Mouse (Mus musculus): ENCODE results near the gene Mlana.

The Mlana gene

GRCm38 (mm10) chr19:29697245-29697874 is at the start of gene Mlana:
Gene Mlana (plus strand): TSS chr19:29697824.
- no peak for DNase-seq

DNA sequence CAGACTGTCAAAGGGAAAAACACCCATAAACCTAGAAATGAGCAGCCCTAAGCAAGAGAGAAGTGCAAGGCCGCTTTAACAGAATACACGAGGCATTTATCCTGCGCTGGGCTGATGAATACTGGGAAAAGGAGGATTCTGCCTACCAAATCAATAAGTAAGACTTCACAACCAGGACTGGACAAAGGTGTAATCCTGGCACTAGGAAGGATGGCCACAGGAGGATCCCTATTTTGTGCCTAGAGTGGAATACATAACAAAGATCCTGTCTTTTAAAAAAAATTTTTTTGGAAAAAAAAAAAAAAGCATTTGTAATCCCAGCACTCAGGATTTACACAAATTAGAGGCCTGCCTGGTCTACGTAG is 49.1 kb upstream of the Mlana start:
- DNase-seq: no peak

GRCm38 (mm10) chr19:29649683-29650082 is 47.9 kb upstream of the Mlana start:
- no peak for DNase-seq

- no peak for DNase-seq
Observed at GRCm38 (mm10) chr19:29653768-29654265, 43.8 kb upstream of the Mlana start.

DNA sequence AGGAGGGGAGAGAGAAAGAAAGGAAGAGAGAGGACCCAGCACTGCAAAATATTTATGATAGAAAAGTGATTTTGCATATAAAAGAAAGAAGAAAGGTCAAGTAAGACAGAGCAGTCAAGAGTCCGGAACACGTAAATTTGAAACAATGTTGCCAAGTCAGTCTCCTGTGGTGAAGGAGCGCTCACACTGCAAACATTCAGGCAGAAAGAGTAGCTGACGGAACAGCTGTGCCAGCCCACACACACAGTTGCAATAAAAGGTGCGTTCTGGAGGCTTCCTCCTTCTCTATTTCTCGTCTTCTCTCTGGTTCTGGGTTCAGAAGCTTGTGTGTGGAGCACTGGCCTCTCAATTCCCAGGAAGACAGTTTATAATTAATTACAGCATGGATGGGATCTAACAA is 42.5 kb upstream of the Mlana start:
- no peak for DNase-seq

DNA sequence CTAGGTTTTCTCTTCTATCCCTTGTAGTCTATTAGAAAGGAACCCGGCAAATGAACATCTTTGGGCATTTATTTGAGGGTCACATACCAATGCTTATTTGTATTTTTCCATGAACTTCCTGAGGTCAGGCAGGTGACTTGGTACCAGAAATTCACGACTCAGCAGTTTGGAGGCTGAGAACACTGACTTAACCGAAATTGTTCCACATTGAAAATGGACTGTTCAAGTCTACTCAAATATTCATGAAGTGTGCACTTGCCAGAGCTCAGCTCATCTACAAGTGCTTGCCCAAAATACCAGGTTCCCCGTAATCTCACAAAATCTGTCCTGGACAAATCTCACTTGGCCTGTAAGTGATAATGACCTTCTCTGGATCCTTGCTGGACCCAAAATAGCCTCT is 41.6 kb upstream of the Mlana start:
- no peak for DNase-seq

GRCm38 (mm10) chr19:29656620-29657019 is 41.0 kb upstream of the Mlana start:
- DNase-seq: no peak

DNA sequence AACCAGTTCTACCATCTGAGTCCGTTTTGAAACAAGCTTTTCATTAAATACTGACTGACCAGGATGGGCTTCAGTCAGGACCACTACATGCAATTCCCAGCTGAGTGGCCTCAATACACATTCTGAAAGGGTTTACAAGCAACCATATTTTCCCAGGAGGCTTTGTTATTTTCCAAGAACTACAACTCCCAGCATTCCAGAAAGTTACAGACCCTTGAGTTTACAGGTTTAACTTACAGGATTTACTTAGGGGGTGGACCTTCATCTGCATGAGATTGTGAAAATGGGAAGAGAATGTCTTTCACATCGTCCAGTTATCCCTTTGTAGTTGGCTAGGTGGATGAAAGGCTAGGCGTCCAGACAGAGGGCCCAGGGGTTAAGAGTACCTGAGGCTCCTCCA is 40.6 kb upstream of the Mlana start:
- no peak for DNase-seq

DNA sequence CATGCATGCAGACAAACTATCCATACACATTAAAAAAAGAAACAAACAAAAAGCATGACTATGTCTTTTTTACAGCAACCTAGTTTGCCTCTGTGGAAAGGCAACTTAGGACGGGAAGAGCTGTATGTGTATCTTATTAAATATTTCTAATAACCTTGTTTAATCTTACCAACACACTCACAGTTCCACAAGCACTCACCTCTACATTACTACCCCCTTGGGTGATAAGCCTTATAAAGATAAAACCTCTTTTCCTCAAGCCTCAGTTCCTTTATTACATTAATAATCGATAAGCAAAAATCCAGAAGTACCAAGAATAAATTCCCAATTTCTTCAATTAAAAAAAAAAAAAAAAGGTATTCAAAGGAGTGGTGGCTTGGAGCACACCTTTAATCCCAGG is 40.1 kb upstream of the Mlana start:
- DNase-seq: no peak

DNA sequence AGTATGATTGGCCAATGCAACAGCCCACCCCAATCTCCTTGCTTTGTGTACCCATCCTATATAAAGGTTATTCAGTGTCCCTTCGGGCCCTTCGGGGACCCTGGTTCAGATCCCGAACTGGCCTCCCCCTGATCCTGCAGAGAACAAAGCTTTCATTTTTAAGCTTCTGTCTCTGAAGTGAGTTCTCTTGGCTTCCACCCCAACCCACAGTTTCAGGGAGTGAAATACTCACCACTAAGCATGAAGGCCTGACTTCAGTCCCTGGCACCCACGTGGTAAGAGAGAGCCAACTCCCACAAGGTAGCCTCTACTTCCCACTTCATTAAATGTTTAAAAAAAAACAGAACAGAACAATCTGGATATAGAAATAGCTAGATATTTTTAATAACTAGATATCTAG is 38.8 kb upstream of the Mlana start:
- DNase-seq: no peak

DNA sequence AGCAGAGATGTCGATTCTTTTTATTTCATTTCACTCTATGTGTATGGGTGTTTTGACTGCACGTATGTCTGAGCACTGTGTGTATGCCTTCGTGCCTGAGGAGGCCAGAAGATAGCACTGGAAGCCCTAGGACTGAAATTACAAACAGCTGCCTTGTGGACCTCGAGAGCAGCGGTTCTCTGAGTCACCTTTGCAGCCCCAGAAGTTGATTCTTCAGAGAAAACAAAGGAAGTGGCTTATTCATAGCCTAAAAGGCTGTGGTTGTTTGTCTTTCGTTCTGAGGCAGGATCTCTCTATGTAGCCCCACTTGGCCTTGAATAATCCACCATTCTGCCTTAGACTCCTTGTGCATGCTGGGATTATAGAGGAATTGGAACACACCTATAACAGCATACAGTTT is 37.9 kb upstream of the Mlana start:
- DNase-seq: no peak

GRCm38 (mm10) chr19:29660835-29661764 is 36.5 kb upstream of the Mlana start:
- no peak for DNase-seq

DNA sequence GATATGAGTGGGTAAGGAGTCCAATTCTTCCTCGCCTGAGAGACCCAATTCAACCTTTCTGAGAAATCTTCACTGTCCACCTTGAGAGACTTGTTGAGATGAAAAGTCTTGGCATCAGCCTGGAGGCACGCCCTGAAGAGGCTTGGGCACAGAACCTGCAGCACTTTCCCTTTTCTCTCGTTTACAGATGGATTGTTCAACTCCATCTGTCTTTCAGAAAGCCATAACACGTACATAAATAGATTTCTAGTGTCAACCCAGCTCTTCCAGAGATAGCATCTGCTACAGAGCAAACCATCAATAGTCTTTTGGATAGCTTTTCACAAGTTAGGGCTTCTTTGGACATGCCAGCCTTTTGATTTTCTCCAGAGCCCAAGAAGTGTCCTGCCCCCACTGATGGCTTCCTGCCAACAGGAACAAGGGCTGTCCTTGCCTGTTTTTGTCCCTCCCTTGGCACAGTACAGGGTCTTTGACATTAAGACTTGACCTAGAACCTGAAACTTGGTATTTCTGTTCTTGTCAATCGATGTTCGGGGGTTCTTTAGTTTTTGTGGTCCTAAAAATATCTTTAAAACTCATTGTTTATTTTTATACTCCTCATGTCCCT is 35.5 kb upstream of the Mlana start:
- no peak for DNase-seq

- DNase-seq: no peak
Observed at GRCm38 (mm10) chr19:29663780-29664179, 33.8 kb upstream of the Mlana start.

DNA sequence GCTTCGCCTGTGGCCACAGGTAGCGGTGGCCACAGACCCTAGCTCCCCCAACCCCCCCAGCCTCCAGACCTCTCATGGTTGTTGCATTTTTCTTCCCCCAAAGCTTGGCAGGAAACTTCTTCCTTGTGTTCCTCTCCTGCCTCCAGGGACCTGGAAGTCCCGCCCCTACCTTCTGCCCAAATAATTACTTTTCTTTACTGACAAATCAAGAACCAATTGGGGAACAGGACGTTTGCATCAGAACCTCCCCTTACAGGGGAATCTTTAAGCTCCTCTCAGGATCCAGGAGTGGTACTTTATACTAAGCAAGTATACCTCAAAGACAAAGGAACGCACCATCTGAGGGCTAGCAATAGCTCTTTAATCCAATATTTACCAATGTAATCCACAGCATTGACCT is 32.7 kb upstream of the Mlana start:
- no peak for DNase-seq

DNA sequence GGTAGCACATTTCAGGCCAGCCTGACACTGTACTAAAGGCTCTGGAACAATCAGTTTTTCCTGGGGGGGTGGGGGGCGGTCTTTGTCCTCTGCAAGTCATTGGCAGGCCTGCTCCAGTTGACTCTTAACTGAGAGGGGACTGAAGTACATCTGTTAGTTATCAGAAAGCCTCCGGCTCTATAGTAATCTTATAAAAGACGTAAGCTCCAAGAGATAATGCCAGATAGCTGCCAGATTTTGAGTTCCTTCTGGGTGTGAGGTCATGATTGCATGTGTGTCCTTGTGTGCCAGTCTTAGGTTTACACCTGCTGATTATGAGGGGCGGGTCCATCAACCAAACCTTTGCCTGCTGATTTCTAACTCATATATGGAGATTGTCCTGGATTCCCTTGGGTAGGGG is 31.5 kb upstream of the Mlana start:
- DNase-seq: no peak

- DNase-seq: no peak
Observed at GRCm38 (mm10) chr19:29666965-29667594, 30.5 kb upstream of the Mlana start.

- no peak for DNase-seq
Observed at GRCm38 (mm10) chr19:29668135-29668534, 29.5 kb upstream of the Mlana start.

DNA sequence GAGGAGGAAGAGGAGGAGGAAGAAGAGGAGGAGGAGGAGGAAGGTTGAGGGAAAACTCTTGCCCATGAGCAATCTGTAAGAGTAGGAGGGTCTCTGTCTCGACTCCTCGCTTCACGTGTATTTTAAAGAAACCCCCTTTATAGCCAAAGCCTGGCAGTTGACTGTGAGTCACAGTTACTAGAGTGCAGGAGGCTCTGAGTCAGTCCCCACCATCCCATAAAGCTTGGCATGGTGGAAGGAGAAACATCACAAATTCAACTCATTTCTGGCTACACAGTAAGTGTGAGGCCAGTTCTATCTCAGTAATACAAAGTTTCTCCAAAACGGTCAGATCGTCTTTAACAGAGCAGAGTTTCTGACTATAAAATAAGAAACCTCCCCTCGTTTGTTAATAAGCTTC is 27.4 kb upstream of the Mlana start:
- no peak for DNase-seq

DNA sequence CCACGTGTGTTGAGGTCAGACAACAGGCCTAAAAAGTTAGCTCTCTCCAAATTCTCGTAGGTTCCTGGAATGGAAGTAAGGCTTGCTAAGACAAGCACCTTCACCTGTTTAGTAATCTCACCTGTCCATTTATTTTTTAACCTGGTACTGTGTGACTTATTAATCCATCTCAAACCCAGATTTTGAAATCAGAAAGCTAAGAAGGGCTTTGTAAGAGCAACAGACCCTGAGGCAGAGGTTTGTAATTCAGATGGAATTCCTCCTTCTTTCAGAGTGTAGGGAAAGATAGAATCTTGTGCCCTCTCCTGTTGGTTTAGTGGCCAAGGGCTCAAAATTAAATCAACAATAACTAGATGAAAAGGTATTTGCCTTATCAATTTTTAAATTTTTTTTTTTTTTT is 26.5 kb upstream of the Mlana start:
- no peak for DNase-seq

DNA sequence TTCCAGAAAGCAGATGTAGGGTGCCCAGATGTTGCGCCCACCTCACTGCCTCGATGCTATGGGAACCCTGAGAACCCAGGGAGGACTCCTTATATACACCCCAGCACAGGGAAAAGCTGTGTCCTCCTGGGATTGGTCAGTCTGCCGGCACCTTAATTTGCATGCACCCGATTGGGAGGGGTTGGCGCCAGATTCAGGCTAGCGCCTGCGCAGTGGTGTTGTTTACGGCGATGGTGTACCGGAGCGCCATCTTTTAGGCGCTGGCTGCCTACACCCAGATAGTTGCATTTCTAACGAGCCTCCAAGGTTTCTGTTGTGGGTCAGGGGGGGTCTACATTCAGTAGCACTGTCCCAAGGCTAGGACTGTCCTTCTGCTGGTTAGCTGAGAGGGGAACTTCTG is 25.0 kb upstream of the Mlana start:
- DNase-seq: no peak

- DNase-seq: no peak
Observed at GRCm38 (mm10) chr19:29674946-29675345, 22.7 kb upstream of the Mlana start.

DNA sequence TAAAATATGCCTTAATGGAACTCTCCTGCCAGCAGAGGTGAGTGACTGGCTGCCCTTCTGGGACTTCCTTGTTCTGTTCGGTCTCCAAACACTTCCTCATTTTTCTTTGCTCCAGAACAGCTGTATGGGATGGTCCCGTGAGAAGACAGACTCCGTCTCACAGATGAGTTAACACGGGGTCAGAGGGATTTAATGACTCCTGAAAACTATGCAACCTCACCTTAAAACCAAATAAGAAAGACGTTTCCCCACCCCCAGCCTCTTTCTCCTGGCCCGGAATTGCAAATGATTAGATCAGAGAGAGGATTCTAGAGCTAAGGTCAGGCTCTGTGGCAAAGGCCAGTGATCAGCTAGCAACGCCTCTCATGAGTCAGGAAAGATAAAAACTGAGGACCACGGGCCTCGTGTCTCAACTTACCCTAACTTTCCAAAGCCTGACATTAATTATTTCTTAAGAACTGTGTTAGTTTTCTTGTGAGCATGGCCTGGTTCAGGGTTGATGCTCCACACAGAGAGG is 22.0 kb upstream of the Mlana start:
- no peak for DNase-seq
